Mouse (Mus musculus) monocyte, adult 5-6 weeks (primary cell): ENCODE measurements around the gene Eif2s2. TPM values are rescaled to one million over a fixed set of nuclear protein-coding genes. Genes with fewer than 3 reads are reported as not detected.

Source experiments
- total RNA-seq: library from RNA; stranded (forward); fragments of 200-1000, 200-491, 200-594 nt; gene quantifications from 3 replicates; pipeline ENCODE4 v1.2.3, GENCODE M21; 2017

Gene Eif2s2
- total RNA-seq, 1 experiment from 2014 or later = 129 TPM

Other genes starting within 250 kb of the Eif2s2 start
- gene Chmp4b, start 241.2 kb downstream of the Eif2s2 start, total RNA-seq = 201 to 228 TPM (median 225 TPM) in 3 replicates
- gene Gm14214, start 122.9 kb downstream of the Eif2s2 start, total RNA-seq = not detected in 3 replicates
- gene Raly, start 101.8 kb downstream of the Eif2s2 start, total RNA-seq = 165 to 198 TPM (median 196 TPM) in 3 replicates
- gene a, start 101.5 kb downstream of the Eif2s2 start, total RNA-seq = not detected in 3 replicates
- gene Gm14226, start 125.3 kb upstream of the Eif2s2 start, total RNA-seq = not detected in 3 replicates
- gene Ahcy, start 181.6 kb upstream of the Eif2s2 start, total RNA-seq = 9.6 to 16.0 TPM (median 14.9 TPM) in 3 replicates
- 177 to 184 TPM (median 180 TPM) in 3 replicates for gene Itch, start 240.6 kb upstream of the Eif2s2 start, total RNA-seq